Mouse (Mus musculus) embryonic facial prominence, embryonic 13.5 days (tissue): ENCODE results near the gene Lhb. TPM values are rescaled to one million over a fixed set of nuclear protein-coding genes. Genes with fewer than 3 reads are reported as not detected.

Source experiments
- ATAC-seq: fragments of 200-750 bp; cut with Nextera tagmentation; 2 replicates; pipeline ENCODE4 v1.8.0; 2017; ENCODE audit warnings: low read depth; ENCODE audit not compliant: insufficient number of reproducible peaks, insufficient read depth, low FRiP score, low TSS enrichment
- H3K27ac ChIP-seq: fragments of 300-500 bp; sonication (generic); 2 replicates; pipeline ENCODE4 v1.5.1; 2015; ENCODE audit warnings: moderate library complexity, mild to moderate bottlenecking, inconsistent platforms
- H3K27me3 ChIP-seq: fragments of 300-500 bp; sonication (generic); 2 replicates; pipeline ENCODE4 v1.6.1; 2015; ENCODE audit warnings: mild to moderate bottlenecking, inconsistent platforms
- H3K36me3 ChIP-seq: fragments of 300-500 bp; sonication (generic); 2 replicates; pipeline ENCODE4 v1.6.1; 2015; ENCODE audit warnings: mild to moderate bottlenecking, inconsistent platforms
- H3K4me1 ChIP-seq: fragments of 300-500 bp; sonication (generic); 2 replicates; pipeline ENCODE4 v1.6.1; 2015; ENCODE audit warnings: inconsistent platforms
- H3K4me2 ChIP-seq: fragments of 300-500 bp; sonication (generic); 2 replicates; pipeline ENCODE4 v1.6.1; 2015; ENCODE audit warnings: moderate library complexity, mild to moderate bottlenecking, inconsistent platforms
- H3K4me3 ChIP-seq: fragments of 300-500 bp; sonication (generic); 2 replicates; pipeline ENCODE4 v1.5.1; 2015; ENCODE audit warnings: mild to moderate bottlenecking, inconsistent platforms
- H3K9ac ChIP-seq: fragments of 300-500 bp; sonication (generic); 2 replicates; pipeline ENCODE4 v1.6.1; 2015; ENCODE audit warnings: mild to moderate bottlenecking, inconsistent platforms
- H3K9me3 ChIP-seq: fragments of 300-500 bp; sonication (generic); 2 replicates; pipeline ENCODE4 v1.6.1; 2016; ENCODE audit warnings: inconsistent platforms
- WGBS: fragments of 180-500 bp; shearing (Covaris S2); methylation state at CpG from one replicate; pipeline ENCODE4 v1.1.7; 2015; ENCODE audit warnings: mixed read lengths; 5-methylcytosine and 5-hydroxymethylcytosine counted together
- polyA plus RNA-seq: library from polyadenylated mRNA; unstranded; fragments of >200 nt; fragmentation: Nextera tagmentation; extraction: Ambion mirVana; gene quantifications from 2 replicates; pipeline ENCODE4 v1.2.1, GENCODE M21; 2015

Gene Lhb
- polyA plus RNA-seq, 1 experiment from 2014 or later = 1.2 TPM

- no peak overlapping the region for H3K9ac ChIP-seq
- peak overlapping the region; percentile 56; the same call in 1 of the 2 replicates for H3K4me3 ChIP-seq
- H3K27ac ChIP-seq = no peak overlapping the region; the same call in 1 of the 2 replicates
- H3K4me2 ChIP-seq = peak overlapping the region; percentile 45
- H3K27me3 ChIP-seq = peaks cover 92% of the 10 kb centered on the region
- 40% methylated on average over 12 of the region's 12 CpGs for WGBS
- ATAC-seq = no peak
- peaks cover 40% of the 10 kb centered on the region for H3K4me1 ChIP-seq
- no peaks in the 10 kb centered on the region for H3K36me3 ChIP-seq
- no peaks in the 10 kb centered on the region for H3K9me3 ChIP-seq
Observed at GRCm38 (mm10) chr7:45414740-45415224, 5.8 kb upstream of the Lhb start.

- H3K36me3 ChIP-seq = peaks cover 2% of the 10 kb centered on the region
- peak overlapping the region; percentile 45 for H3K4me2 ChIP-seq
- WGBS = 12% methylated on average over 37 of the region's 37 CpGs
- H3K4me3 ChIP-seq = peak overlapping the region; percentile 15
- H3K27me3 ChIP-seq = peaks cover 92% of the 10 kb centered on the region
- H3K4me1 ChIP-seq = peaks cover 49% of the 10 kb centered on the region
- H3K9ac ChIP-seq = 0 out of 2 replicates have a peak overlapping the region, but pooled peaks have one; percentile 12
- H3K27ac ChIP-seq = no peak overlapping the region
- no peaks in the 10 kb centered on the region for H3K9me3 ChIP-seq
- no peak for ATAC-seq
Observed at GRCm38 (mm10) chr7:45415636-45416035, 5.0 kb upstream of the Lhb start.

DNA sequence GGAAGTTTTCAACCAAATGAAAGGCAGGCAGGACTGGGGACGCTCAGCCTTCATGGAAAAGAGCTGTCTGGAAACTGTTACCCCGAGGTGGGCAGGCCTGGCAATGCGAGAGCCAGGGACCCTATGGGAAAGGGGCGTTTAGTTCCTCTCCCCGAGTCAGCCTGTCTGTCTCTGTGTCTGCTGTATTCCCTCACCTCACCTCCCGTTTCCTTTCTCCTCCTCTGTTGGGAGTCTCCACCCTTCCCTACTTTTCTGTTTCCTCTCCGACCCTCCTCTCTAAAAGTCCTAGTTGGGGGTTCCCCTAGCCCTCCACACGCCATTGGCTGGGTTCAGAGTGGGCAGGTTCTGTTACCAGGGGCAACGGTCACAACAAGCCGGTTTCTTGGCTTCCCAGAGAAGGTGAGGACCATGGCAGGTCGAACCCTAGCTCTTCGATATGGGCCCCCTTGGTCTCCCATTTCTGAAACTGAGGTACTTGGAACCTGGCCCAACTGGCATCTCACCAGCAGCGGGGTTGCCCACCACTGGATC is 2.6 kb upstream of the Lhb start:
- H3K36me3 ChIP-seq = peaks cover 26% of the 10 kb centered on the region
- no peak overlapping the region for H3K9ac ChIP-seq
- H3K9me3 ChIP-seq = no peaks in the 10 kb centered on the region
- ATAC-seq = no peak
- H3K4me2 ChIP-seq = peak overlapping the region; percentile 36
- H3K4me3 ChIP-seq = peak overlapping the region; percentile 6; the same call in 1 of the 2 replicates
- H3K4me1 ChIP-seq = peaks cover 48% of the 10 kb centered on the region
- WGBS = 10% methylated on average over 13 of the region's 13 CpGs
- 0 out of 2 replicates have a peak overlapping the region, but pooled peaks have one; percentile 39 for H3K27ac ChIP-seq
- peaks cover 75% of the 10 kb centered on the region for H3K27me3 ChIP-seq

DNA sequence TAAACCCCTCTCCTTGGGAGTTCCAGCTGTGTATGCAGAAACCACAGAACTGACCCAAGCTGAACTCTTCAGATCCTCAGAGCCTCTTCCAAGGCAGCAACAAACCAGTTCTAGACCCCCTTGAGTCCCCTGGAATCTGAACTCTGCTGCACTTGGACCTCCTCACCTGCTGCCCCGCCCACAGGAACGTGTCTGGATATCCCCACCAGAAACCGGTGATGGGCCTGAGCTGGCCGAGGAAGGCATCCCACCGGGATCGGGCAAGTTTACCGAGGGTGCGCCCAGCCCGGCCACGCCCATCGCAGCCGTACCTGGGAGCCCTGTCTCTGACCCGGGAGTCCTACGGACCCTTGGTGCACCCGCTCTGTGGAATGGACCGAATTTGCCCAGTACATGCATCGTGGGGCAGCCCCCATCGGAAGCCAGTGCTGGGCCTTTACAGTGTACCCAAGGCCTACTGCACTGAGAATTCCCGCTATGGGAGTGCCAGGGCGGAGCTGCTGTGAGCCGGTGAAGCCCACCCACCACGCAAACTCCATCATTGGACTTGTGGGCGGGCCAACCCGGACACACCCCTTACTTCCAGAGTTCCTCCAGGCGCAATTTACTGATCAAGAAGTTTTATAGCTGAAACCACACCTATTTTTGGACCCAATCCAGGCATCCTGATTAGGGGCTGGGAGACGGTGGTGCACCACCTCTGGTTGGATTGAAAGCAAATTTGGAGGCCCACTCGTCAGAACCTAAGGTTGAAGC is 583 bp upstream of the Lhb start:
- Histone ChIP-seq H3K27ac (no peak overlapping the region), H3K9me3 (no peaks in the 10 kb centered on the region), H3K4me2 (peak overlapping the region; percentile 47), H3K27me3 (peaks cover 55% of the 10 kb centered on the region), H3K36me3 (peaks cover 46% of the 10 kb centered on the region), H3K4me1 (peaks cover 33% of the 10 kb centered on the region), H3K4me3 (peak overlapping the region; percentile 11; the same call in 1 of the 2 replicates), H3K9ac (peak overlapping the region; percentile 56; the same call in 1 of the 2 replicates)
- ATAC-seq = no peak
- WGBS = 12% methylated on average over 27 of the region's 27 CpGs

DNA sequence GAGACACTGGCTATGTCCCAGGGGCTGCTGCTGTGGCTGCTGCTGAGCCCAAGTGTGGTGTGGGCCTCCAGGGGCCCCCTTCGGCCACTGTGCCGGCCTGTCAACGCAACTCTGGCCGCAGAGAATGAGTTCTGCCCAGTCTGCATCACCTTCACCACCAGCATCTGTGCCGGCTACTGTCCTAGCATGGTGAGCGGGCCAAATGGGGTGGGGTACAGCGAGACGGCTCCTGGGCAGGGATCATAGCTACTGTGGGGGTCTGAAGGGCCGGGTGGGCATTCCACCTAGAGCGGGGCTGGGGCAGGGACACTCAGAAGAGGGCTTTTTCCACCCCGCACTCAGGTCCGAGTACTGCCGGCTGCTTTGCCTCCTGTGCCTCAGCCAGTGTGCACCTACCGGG is 574 bp downstream of the Lhb start:
- H3K4me3 ChIP-seq = no peak overlapping the region
- H3K27me3 ChIP-seq = peaks cover 43% of the 10 kb centered on the region
- no peak overlapping the region for H3K9ac ChIP-seq
- H3K36me3 ChIP-seq = peaks cover 57% of the 10 kb centered on the region
- WGBS = 90% methylated on average over 14 of the region's 14 CpGs
- H3K27ac ChIP-seq = no peak overlapping the region
- H3K4me2 ChIP-seq = no peak overlapping the region
- peaks cover 27% of the 10 kb centered on the region for H3K4me1 ChIP-seq
- H3K9me3 ChIP-seq = no peaks in the 10 kb centered on the region
- no peak for ATAC-seq

DNA sequence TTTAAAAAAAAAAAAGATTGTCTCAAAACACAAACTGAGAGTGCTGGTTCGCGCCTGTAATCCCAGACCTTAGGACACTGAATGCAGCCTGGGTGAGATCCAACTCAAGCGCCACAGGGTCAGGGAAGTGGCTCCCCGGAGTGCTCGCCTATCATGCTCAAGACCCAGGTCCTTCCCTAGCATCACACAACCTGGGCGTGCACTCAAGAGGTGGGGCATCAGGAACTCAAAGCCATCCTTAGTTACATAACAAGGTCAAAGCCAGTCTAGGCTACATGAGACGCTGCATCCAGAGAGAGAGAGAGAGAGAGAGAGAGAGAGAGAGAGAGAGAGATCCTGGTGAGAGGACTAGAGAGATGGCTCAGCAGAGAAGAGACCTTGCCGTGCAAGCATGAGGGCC is 5.9 kb downstream of the Lhb start:
- ATAC-seq = no peak
- H3K4me3 ChIP-seq = no peak overlapping the region
- no peaks in the 10 kb centered on the region for H3K9me3 ChIP-seq
- H3K9ac ChIP-seq = no peak overlapping the region
- no peak overlapping the region for H3K27ac ChIP-seq
- H3K36me3 ChIP-seq = peaks cover 96% of the 10 kb centered on the region
- H3K4me2 ChIP-seq = no peak overlapping the region
- 90% methylated on average over 8 of the region's 8 CpGs for WGBS
- H3K4me1 ChIP-seq = no peaks in the 10 kb centered on the region
- no peaks in the 10 kb centered on the region for H3K27me3 ChIP-seq

GRCm38 (mm10) chr7:45433835-45434202 is 13.2 kb downstream of the Lhb start:
- H3K4me2 ChIP-seq = peak overlapping the region; percentile 98
- H3K27me3 ChIP-seq = no peaks in the 10 kb centered on the region
- H3K36me3 ChIP-seq = peaks cover 32% of the 10 kb centered on the region
- peak overlapping the region; percentile 90 for H3K27ac ChIP-seq
- H3K4me3 ChIP-seq = peak overlapping the region; percentile 91
- ATAC-seq = no peak
- 1% methylated on average over 7 of the region's 7 CpGs for WGBS
- peaks cover 43% of the 10 kb centered on the region for H3K4me1 ChIP-seq
- H3K9me3 ChIP-seq = no peaks in the 10 kb centered on the region
- peak overlapping the region; percentile 95 for H3K9ac ChIP-seq

DNA sequence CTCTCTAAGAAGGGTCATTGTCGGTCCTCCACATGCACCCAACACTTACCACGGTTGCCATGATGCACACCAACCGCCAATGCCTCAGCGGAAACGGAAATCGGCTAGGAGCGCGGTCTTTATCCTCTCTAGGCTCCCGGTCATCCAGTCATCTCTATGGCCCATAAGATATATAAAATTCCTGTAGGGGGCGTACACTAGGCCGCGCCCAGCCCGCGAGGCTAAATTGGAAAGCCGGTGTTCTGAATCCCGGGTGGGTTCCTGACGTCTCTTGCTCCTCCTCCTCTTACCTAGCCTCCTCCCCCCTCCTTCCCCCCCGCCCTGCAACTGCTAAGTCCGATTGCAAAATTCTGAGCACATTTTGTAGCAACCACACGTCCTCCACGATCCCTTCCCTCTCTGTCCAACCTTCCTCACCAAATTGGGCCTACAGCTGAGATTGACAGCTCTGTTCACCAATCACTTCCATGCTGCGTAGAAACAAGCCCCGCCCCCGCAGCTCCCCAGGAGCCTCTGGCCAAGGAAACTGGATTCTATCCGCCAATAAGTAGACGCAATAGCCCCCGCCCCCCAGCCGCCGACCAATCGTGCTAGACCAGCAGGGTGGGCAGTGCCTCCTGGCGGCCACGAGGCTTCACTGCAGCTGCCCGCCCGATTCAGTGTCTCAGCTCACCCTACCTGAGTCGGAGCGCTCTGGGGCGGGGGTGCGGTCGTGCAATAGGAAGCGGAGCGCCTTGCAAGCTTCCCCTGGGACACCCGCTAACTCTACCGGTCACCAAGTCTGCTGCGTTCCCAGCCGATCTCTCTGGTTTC is 13.8 kb downstream of the Lhb start, which contains the start of gene Gys1:
TSS of gene Gys1 (plus strand) at position 642 of the 813 bp plus-strand sequence.
- no peaks in the 10 kb centered on the region for H3K27me3 ChIP-seq
- H3K27ac ChIP-seq = peak within 1 kb of the TSS; percentile 90
- H3K4me3 ChIP-seq = peak within 1 kb of the TSS; percentile 91
- WGBS = under 1% methylated on average over 45 of the region's 45 CpGs
- peaks cover 28% of the 10 kb centered on the region for H3K36me3 ChIP-seq
- peak within 1 kb of the TSS; percentile 95 for H3K9ac ChIP-seq
- peak within 1 kb of the TSS; percentile 98 for H3K4me2 ChIP-seq
- H3K9me3 ChIP-seq = no peaks in the 10 kb centered on the region
- peak; percentile 93 for ATAC-seq
- peaks cover 43% of the 10 kb centered on the region for H3K4me1 ChIP-seq

DNA sequence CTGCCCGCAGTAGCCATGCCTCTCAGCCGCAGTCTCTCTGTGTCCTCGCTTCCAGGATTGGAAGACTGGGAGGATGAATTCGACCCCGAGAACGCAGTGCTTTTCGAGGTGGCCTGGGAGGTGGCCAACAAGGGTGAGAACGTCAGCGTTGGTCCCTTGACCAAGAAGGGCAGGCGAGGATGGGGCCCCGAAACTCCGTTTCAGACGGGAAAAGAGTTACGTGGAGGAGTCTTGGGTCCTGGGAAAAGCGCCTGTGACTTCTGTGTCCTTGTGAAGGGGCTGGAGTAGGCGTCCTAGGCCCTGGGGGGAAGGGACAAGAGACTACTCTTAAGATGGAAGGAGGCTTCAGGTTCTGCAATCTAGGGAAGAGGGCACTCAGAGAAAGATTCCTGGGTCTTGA is 14.4 kb downstream of the Lhb start:
- Histone ChIP-seq H3K4me1 (peaks cover 43% of the 10 kb centered on the region), H3K4me3 (peak overlapping the region; percentile 91), H3K27me3 (no peaks in the 10 kb centered on the region), H3K9me3 (no peaks in the 10 kb centered on the region), H3K9ac (peak overlapping the region; percentile 87), H3K36me3 (peaks cover 28% of the 10 kb centered on the region), H3K27ac (peak overlapping the region; percentile 81), H3K4me2 (peak overlapping the region; percentile 98)
- 2% methylated on average over 16 of the region's 16 CpGs for WGBS
- ATAC-seq = no peak

DNA sequence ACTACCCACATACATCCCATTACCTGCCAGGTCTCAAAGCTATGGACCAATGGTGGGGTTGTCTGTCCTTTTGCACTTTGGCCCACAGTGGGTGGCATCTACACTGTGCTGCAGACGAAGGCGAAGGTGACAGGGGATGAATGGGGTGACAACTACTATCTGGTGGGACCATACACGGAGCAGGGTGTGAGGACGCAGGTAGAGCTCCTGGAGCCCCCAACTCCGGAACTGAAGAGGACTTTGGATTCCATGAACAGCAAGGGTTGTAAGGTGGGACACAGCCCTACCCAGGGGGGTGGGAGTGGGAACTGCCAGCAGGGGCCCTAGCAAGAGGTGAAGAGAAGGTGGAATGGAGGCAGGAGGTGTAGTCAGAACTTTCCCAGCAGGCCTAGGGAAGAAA is 15.8 kb downstream of the Lhb start:
- peak overlapping the region; percentile 45 for H3K4me2 ChIP-seq
- H3K27ac ChIP-seq = no peak overlapping the region
- H3K27me3 ChIP-seq = no peaks in the 10 kb centered on the region
- H3K36me3 ChIP-seq = peaks cover 26% of the 10 kb centered on the region
- peaks cover 43% of the 10 kb centered on the region for H3K4me1 ChIP-seq
- 92% methylated on average over 5 of the region's 5 CpGs for WGBS
- H3K4me3 ChIP-seq = no peak overlapping the region
- ATAC-seq = no peak
- H3K9me3 ChIP-seq = no peaks in the 10 kb centered on the region
- no peak overlapping the region for H3K9ac ChIP-seq

DNA sequence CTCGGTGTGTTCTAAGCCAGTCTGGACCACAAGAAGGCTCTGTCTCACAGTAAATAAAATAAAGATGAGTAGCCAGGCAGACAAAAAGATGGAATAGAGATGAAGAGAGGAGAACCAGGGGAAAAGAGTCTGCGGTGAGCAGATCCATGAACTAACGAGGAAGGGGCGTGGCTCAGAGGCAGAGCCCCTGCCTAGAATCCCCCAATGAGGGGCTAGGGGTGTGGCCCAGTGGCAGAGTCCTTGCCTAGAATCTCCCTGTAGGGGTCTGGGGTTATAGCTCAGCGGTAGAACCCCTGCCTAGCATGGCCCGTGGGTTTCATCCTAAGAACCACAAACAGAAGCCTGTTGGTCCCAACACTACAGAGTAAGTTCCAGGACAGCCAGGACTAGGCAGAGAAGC is 16.4 kb downstream of the Lhb start:
- H3K27ac ChIP-seq = peak overlapping the region; percentile 5; the same call in 1 of the 2 replicates
- 25% methylated on average over 6 of the region's 6 CpGs for WGBS
- peaks cover 25% of the 10 kb centered on the region for H3K36me3 ChIP-seq
- no peak overlapping the region for H3K9ac ChIP-seq
- H3K4me3 ChIP-seq = no peak overlapping the region
- H3K4me2 ChIP-seq = peak overlapping the region; percentile 45
- peaks cover 43% of the 10 kb centered on the region for H3K4me1 ChIP-seq
- no peak for ATAC-seq
- H3K27me3 ChIP-seq = no peaks in the 10 kb centered on the region
- no peaks in the 10 kb centered on the region for H3K9me3 ChIP-seq
